ENCODE assay signal across 8 mouse cellular contexts in the genomic region with DNA sequence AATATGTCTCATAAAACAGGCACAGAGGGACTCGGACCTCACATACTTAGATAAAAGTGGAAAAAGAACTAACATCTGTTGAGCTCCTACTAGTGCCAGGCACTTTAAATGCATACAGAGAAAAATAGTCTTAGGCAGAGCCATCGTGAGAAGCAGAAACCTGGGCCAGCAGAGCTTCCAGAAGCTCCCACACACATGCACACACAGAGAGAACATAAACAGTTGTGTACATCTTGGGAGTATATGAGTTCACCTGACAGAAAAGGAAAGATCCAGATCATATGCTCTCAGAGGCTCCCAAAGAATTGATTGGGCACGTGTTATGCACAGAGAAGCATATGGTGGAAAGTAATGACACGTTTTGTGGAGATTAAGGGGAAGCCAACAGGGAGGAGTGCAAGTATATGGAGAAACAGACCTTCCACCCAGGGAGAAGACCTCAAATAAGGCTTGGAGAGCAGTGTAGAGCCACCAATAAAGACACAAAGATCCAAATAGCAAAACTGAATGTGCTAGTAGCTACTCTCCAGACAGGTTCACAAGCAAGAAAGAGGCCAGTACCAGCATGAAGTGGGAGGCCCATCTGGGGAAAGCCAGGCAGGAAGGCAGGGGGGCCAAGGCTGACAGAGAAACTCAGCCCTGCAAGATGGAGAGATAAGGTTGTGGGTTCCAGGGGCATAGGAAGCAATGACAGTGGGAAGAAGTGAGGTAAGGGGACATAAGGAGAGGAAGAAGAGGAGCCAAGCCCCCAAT. TPM values are rescaled to one million over a fixed set of nuclear protein-coding genes. Genes with fewer than 3 reads are reported as not detected.
DNase-seq lines count a peak whose midpoint lies in the region; ATAC-seq and TF ChIP-seq lines count a peak whose summit lies in the region.

No protein-coding gene starts in this region.

- no peaks in the 10 kb centered on the region for H3K36me3 ChIP-seq in forebrain, embryonic 13.5 days (ENCODE audit: poor library complexity, severe bottlenecking)
- H3K36me3 ChIP-seq in limb, embryonic 13.5 days: no peaks in the 10 kb centered on the region
- no peaks in the 10 kb centered on the region for H3K36me3 ChIP-seq in small intestine, adult 2 months (ENCODE audit: control insufficient read depth, insufficient read depth, low read length)

- H3K27ac ChIP-seq in forebrain, embryonic 13.5 days: no peak overlapping the region
- no peak overlapping the region for H3K27ac ChIP-seq in limb, embryonic 13.5 days
- peak overlapping the region; percentile 10; the same call in 1 of the 2 replicates for H3K27ac ChIP-seq in small intestine, adult 2 months (ENCODE audit: insufficient read depth, low read depth, low read length)

- ATAC-seq in forebrain, embryonic 13.5 days: no peak
- ATAC-seq in limb, embryonic 13.5 days (ENCODE audit: low FRiP score, low read depth): no peak
- ATAC-seq in erythroid progenitor cell, adult 5-6 weeks (replicated peaks; ENCODE audit: low FRiP score, poor library complexity, severe bottlenecking): no peak

- H3K4me2 ChIP-seq in forebrain, embryonic 13.5 days: peak overlapping the region; percentile 81
- peak overlapping the region; percentile 66 for H3K4me2 ChIP-seq in limb, embryonic 13.5 days (replicated peaks)

- 0 out of 2 replicates have a peak overlapping the region, but pooled peaks have one; percentile 64 for H3K4me3 ChIP-seq in forebrain, embryonic 13.5 days
- peak overlapping the region; percentile 72 for H3K4me3 ChIP-seq in limb, embryonic 13.5 days
- peak overlapping the region; percentile 36 for H3K4me3 ChIP-seq in small intestine, adult 2 months (ENCODE audit: low read depth, low read length)

- H3K9ac ChIP-seq in forebrain, embryonic 13.5 days: no peak overlapping the region
- H3K9ac ChIP-seq in limb, embryonic 13.5 days: no peak overlapping the region; the same call in 1 of the 2 replicates

- WGBS in forebrain, embryonic 13.5 days: 45% methylated on average over 4 of the region's 4 CpGs
- WGBS in limb, embryonic 13.5 days: 26% methylated on average over 4 of the region's 4 CpGs
- WGBS in small intestine, adult 2 months: 27% methylated on average over 4 of the region's 4 CpGs

- H3K9me3 ChIP-seq in forebrain, embryonic 13.5 days (replicated peaks): no peaks in the 10 kb centered on the region
- H3K9me3 ChIP-seq in limb, embryonic 13.5 days: no peaks in the 10 kb centered on the region

- no peak for TF ChIP-seq POLR2A in small intestine, adult 2 months (IDR thresholded peaks at IDR 0.05; ENCODE audit: low read depth, low read length)

- H3K27me3 ChIP-seq in forebrain, embryonic 13.5 days: peaks cover 15% of the 10 kb centered on the region
- H3K27me3 ChIP-seq in limb, embryonic 13.5 days: peaks cover 7% of the 10 kb centered on the region; the same call in 1 of the 2 replicates
- H3K27me3 ChIP-seq in small intestine, adult 2 months (ENCODE audit: control insufficient read depth, insufficient read depth, low read length): no peaks in the 10 kb centered on the region

- peaks cover 11% of the 10 kb centered on the region for H3K4me1 ChIP-seq in forebrain, embryonic 13.5 days
- peaks cover 24% of the 10 kb centered on the region for H3K4me1 ChIP-seq in limb, embryonic 13.5 days
- H3K4me1 ChIP-seq in small intestine, adult 2 months (ENCODE audit: control insufficient read depth, insufficient read depth, insufficient read length, low read length): no peaks in the 10 kb centered on the region; the same call in 1 of the 2 replicates

- DNase-seq in layer of hippocampus, adult 9-11 months: peak; percentile 18
- no peak for DNase-seq in layer of hippocampus, postnatal 25 days (ENCODE audit: extremely low spot score in 1 of 2, low spot score in 1 of 2)
- DNase-seq in T-cell, adult 2 months (ENCODE audit: low spot score): peak; percentile 5
- DNase-seq in adrenal gland, adult 8-10 months: no peak

- no peak for TF ChIP-seq CTCF in small intestine, adult 2 months (IDR thresholded peaks at IDR 0.05; ENCODE audit: extremely low read depth, insufficient read length, insufficient replicate concordance, low read depth, low read length)

RNA-seq across cellular contexts. Expression of gene Ell2, which starts 2.6 kb away (rescaled TPM):
- 10 to 100 TPM; 29.6 to 32.0 TPM for total RNA-seq in layer of hippocampus, postnatal 25 days (2021)
- polyA plus RNA-seq in forebrain, embryonic 13.5 days (2015; fragmentation: Nextera tagmentation; extraction: Ambion mirVana): 1.5 and 2.0 TPM in 2 replicates
- polyA plus RNA-seq in limb, embryonic 13.5 days (2015; fragmentation: Nextera tagmentation; extraction: Ambion mirVana): 5.9 and 6.7 TPM in 2 replicates
- polyA plus RNA-seq in small intestine, adult 2 months (2012; rRNA removed): 4.0 and 10.2 TPM in 2 replicates
- 10 to 100 TPM; 37.3 to 67.7 (median 50.4) TPM for total RNA-seq in adrenal gland, adult 8-10 months (2022)
- 78.4 and 114 TPM in 2 replicates for total RNA-seq in erythroid progenitor cell, adult 5-6 weeks (2015; ENCODE audit: low replicate concordance)
- 46.5 and 46.8 TPM in 2 replicates for total RNA-seq in erythroid progenitor cell, adult 5-6 weeks (2017; ENCODE audit: low replicate concordance)

Comparison
In these comparisons a context has a peak if more than half of its experiments do, and no peak if none do; other contexts are left out.
1. DNase-seq: peak in layer of hippocampus, adult 9-11 months (single experiment) and T-cell, adult 2 months (single experiment); none in layer of hippocampus, postnatal 25 days (0 of 2) and adrenal gland, adult 8-10 months (single experiment).
2. Peak in every context shown above with its lines, with median percentiles within 50 percentile points of each other: H3K4me3 ChIP-seq.